Mouse (Mus musculus) embryo, embryonic 11 days (tissue): Measurements from ENCODE around the gene Txn2.
"Not testable (repeated sequence)": the region's sequence is repeated elsewhere in the genome, so short reads cannot be mapped to it uniquely, and the experiment has no call there.

Source experiments
- DNase-seq: peaks from one replicate; pipeline ENCODE4 v3.0.0-alpha.2; 2015

Gene Txn2

GRCm38 (mm10) chr15:77874807-77875206 lies 54.0 kb downstream of the Txn2 start:
- no peak for DNase-seq

GRCm38 (mm10) chr15:77874310-77874709 lies 54.5 kb downstream of the Txn2 start:
- no peak for DNase-seq

GRCm38 (mm10) chr15:77873564-77873963 lies 55.2 kb downstream of the Txn2 start:
- DNase-seq = peak; percentile 44

- DNase-seq = no peak
Observed at GRCm38 (mm10) chr15:77872996-77873395, 55.8 kb downstream of the Txn2 start.

- DNase-seq = no peak
Observed at GRCm38 (mm10) chr15:77868340-77868739, 60.5 kb downstream of the Txn2 start.

- DNase-seq = not testable (repeated sequence)
Observed at GRCm38 (mm10) chr15:77867231-77867968, 61.4 kb downstream of the Txn2 start.

- DNase-seq = peak; percentile 37
Observed at GRCm38 (mm10) chr15:77866583-77867220, 62.1 kb downstream of the Txn2 start.
